Mouse (Mus musculus) T-cell, adult 2 months (primary cell): Measurements from ENCODE around the gene Cenps.

ENCODE experiments used
- DNase-seq: peaks from one replicate; pipeline ENCODE4 v3.0.0; 2022; ENCODE audit warnings: low spot score

The Cenps gene

GRCm38 (mm10) chr4:149157415-149157973 lies 20.1 kb upstream of the Cenps start:
- no peak for DNase-seq

GRCm38 (mm10) chr4:149155711-149156110 lies 18.3 kb upstream of the Cenps start:
- no peak for DNase-seq

DNA sequence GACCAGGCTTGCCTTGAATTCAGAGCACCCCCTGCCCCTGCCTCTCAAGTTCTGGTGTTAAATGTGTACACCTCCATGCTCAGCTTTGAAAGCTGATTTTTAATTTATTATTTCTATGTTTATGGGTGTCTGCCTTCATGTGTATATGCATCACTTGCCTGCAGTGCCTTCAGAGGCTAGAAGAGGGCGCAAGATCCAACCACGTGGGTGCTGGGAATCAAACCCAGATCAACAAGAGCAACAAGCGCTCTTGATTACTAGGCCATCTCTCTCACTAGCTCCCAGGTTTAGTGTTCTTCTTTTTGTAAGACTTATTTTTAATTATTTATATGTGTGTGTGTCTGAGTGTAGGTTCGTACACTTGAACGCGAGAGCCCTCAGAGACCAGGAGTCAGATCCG lies 17.4 kb upstream of the Cenps start:
- DNase-seq, result no peak

GRCm38 (mm10) chr4:149150721-149151120 lies 13.3 kb upstream of the Cenps start:
- no peak for DNase-seq

DNA sequence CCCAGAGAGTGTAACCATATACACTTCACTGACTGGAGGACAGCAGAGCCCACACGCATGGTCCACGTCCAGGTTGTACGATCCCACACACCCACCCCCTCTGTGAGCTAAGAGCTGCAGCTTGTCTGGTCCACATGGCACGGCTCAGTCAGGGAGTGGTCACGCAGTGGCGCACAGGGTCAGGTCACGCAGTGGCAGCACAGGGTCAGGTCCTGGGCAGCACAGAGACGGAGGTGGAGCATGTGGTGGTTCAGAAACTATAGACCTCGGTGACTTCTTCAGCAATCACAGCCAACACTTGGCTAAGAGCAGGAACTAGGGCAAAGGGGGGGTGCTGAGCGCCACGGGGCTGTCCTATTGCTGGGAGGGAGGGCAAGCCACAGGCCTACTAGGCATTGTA lies 12.8 kb upstream of the Cenps start:
- DNase-seq, result no peak

- DNase-seq, result no peak
These were observed 12.2 kb upstream of the Cenps start for GRCm38 (mm10) chr4:149149611-149150010.

DNA sequence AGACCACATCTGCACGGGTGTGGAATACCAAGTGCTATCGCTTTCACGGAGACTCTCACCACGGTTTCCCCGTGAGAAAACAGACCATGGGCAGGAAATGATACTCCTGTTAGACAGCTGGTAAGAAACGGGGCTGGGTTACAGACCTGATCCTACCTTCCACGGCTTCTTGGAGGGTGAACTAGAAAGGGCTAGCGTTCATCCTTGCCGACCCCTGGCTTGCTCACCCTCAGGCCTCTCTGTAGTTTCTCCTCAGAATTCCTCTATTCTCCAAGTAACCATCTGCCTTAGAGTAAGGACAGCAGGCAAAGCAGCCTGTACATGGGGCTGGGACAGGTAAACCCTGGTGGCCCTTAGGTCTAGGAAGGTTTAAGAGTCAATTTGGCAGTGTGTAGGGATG lies 11.8 kb upstream of the Cenps start:
- DNase-seq, result no peak

DNA sequence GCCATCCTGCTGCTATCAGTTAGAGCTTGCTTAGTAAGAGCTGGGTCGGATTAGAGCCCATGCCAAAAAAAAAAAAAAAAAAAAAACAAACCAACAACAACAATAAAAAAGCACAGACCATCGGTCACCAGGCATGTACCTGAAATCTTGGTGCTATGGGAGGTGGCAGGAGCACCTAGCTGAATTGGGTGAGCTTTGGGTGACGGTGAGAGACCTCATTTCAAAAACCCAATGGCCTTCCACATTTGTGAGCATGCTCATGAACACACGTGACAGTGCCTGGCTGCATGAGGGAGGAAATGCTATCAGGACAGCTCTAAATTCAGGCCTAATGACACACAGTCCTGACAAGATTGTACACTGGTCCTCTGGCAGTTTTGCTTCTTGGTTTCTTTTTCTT lies 10.7 kb upstream of the Cenps start:
- no peak for DNase-seq

DNA sequence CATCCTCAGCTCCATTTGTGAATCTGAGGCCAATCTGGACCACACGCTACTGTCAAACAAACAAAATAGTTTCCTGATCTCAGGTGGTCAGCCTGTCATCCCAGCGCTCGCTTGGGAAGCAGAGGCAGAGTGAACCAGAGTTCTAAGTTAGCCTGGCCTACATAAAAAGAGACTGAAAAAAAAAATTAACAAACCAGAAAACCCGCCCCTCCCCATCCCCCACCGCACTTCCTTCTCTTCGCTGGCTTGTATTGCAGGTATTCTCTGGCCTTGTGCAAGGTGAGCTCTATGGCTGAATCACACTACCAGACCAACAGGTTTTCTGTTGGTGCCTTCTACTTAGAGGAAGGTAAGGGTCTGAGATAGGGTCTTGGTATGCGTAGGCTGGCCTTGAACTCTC lies 10.1 kb upstream of the Cenps start:
- DNase-seq, result no peak

DNA sequence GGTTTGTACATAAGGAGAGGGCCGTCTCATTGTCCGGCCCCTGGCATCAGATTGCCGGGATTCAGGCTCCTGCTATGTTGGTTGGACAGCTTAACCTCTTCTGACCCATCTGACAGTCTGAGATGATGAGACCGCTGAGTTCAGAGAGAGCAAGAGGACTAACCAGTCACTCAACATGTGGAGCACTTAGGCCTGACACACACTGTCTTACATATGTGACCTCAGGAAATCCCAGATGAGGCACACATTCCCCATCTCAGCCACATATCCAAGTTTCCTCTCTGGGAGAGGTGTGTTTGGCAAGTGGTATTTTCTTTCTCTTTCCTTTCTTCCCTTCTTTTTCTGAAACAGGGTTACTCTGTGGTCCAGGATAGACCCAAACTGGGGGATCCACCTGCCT lies 7.7 kb upstream of the Cenps start:
- DNase-seq, result no peak

GRCm38 (mm10) chr4:149144459-149144858 lies 7.0 kb upstream of the Cenps start:
- peak; percentile 81 for DNase-seq

DNA sequence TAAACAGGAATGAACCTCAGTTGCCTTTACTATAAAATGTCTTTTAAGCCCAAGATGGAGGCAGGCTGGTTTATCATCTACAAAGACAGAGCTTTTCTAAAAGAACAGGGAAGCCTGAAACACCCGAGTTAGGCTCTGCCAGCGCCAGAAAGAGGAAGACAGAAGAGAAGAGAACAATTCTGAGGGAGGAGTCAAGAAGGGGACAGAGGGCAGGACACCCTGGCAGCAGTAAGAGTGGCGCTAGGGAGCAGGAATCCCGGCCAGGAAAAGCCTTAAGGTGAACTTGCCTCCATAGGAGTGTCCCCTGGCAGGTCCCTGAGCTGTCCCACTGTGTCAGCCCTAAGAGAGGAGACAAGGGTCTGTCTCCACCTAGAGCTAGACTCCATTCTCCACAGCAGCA lies 6.2 kb upstream of the Cenps start:
- no peak for DNase-seq

DNA sequence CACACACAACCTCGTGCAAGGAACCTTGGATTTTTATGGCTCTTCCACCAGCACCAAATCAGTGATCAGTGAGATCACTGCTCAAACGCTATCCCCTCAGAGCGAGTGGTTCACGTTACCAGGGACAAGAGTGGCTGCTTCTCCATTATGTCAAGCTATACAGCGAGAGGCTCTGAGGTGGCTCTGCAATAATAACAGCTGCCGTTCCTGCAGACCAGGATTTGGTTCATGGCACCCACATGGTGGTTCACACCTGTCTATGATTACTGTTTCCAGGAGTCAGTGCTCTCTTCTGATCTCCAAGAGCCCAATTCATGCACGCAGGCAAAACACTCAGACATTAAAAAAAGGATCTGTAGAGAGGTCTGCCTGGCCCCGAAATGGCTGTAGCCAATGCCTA lies 1.1 kb upstream of the Cenps start:
- no peak for DNase-seq

DNA sequence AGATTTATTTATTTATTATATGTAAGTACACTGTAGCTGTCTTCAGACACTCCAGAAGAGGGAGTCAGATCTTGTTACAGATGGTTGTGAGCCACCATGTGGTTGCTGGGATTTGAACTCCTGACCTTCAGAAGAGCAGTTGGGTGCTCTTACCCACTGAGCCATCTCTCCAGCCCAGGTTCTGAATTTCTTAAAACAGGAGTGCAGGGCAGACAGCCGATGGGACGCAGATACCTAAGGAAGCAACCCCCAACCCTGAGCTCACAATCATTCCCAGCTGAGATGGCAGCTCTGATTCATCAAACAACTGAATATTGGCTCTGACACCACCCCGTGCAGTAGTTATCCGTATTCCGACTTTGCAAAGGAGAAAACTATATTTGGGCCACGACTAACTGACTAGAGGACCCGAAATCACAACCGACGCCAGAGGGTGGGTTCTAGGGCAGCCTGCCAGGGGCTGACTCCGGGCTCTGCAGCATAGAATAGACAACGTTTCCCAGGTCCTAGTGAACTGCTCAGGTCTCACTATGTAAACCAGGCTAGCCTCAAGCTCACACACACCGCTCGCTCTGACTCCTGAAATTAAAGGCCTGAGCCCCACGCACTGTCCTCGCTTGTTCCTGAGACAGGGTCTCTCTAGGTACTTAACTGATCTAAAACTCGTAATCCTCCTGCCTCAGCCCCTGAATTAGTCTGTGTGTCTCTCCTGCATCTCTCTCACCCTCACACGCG lies 1.1 kb downstream of the Cenps start:
- no peak for DNase-seq

DNA sequence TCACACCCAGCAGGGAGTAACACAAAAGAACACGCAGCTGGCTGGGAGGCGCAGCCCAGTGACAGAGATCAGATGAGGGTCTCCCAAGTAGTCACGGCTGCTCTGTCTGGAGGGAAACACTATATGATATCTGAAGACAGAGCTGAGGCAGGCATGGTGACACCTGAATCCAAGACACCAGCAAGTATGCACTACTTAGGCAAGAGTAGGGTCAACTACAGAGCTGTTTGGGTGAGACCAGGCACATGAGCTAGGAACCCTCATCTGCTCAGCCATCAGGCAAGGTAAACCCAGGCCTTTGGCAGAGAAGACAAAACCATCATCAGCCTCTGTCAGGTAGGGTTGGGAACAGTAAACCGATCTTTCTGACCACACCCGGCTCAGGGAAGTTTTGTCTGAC lies 4.0 kb downstream of the Cenps start:
- no peak for DNase-seq

- DNase-seq, result no peak
These were observed 5.5 kb downstream of the Cenps start for GRCm38 (mm10) chr4:149131789-149132565.

- DNase-seq, result no peak
These were observed 6.2 kb downstream of the Cenps start for GRCm38 (mm10) chr4:149131021-149131752.

- DNase-seq, result no peak
These were observed 9.0 kb downstream of the Cenps start for GRCm38 (mm10) chr4:149128467-149128866.

DNA sequence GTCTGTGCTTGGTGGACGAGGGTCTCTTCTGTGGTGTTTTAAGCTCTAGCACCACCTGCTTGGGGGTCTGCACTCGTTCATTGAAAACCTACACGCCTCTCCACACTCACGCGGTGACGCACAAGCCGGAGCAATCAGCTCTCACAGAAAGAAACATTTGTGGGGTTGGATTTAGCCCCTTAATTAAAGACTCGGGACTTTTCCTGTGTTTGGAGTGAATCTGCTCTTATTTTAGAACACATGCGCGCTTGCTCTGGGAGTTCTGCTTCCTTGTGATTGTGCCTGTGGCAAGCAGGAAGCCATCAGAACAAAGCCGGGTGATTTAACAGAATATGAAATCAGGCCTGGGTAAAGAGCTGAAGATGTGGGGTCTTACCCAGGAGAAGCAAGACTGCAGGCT lies 10.8 kb downstream of the Cenps start, which contains the start of gene Cort:
Gene Cort, minus strand, starts transcription at position 101 of the 400 bp plus-strand sequence.
- DNase-seq, result no peak

DNA sequence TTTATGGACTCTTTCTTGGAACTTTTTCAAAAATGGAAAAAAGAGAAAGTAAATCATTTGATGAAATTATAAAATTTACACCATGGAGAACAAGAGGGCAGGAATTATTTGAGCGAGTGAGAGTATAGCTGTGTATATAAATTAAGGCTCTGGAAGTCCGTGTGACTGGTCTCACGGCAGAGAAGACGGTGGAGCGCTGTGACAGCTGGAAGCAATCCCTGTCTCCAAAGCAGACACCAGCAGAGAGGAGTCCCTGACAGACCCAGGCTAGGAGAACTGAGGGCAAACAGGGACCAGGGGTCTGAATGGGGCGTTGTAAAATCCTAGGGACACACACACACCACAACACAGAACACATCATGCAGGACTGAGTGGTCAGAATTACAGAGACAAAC lies 11.3 kb downstream of the Cenps start:
- no peak for DNase-seq

DNA sequence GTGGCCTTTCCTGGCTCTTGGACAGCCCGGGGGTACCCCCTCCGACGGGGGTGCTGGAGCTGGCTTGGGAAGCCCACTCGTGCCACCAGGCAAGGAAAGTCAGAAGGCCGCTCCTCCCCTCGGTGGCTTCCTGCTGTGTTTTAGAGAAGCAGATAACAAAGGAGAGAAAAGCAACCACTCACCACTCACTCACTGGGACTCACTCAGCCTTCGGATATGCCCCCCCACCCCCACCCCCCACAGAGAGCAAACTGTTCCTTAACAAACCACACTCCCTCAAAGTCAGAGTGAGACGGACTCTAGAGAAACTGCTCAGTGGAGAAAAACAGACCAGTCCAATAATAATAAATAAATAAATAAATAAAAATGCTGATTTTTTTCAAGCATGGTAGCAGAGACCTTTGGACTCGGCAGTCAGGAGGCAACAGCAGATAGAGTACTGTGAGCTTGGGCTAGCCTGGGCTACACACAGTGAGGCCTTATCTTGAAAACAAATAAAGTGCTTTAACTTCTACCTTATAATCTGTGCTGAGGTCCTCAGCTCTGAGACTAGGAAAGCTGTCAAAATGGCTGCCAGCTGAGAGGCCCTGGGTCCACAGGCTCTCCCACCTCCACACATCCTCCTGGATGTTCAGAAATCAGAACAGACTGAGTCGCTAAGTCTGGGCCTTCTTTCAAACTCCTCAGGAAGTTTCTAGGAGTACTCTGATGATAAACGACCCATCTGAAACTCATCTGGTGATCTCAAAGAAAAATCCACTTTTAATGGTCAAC lies 11.9 kb downstream of the Cenps start:
- DNase-seq, result no peak

- DNase-seq, result no peak
These were observed 14.0 kb downstream of the Cenps start for GRCm38 (mm10) chr4:149123432-149123831.
